Mouse (Mus musculus) liver, postnatal 0 days (tissue): ENCODE results near the gene Pdlim7.

Experiments
- CTCF ChIP-seq: sonication (generic); IDR thresholded peaks from 2 replicates; pipeline ENCODE4 v1.5.1; 2016; ENCODE audit warnings: antibody characterized with exemption, low read depth
- EP300 ChIP-seq: IDR thresholded peaks from 2 replicates; pipeline ENCODE4 v1.6.1; 2016; ENCODE audit warnings: antibody characterized with exemption, low read depth, mild to moderate bottlenecking

DNA sequence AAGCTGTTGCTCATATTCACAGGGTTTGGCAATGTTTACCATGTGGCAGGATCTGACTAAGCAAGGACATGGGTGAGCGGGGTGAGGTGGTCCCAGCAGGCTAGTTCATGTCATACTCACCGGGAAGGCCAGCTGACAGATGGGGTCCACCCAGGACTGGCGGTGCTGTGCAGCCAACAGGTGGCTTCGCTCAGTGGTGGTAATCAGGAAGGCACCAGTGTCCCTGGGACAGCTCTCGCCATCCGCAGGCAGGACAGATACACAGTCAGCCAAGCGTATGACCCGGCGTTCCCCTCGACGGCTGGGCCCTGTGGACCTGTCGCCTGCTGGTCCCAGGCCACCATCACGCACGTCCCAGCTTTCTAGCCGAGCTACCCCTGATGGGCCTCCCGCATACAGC is 13.7 kb upstream of the Pdlim7 start:
- TF ChIP-seq CTCF = no peak
- no peak for TF ChIP-seq EP300
